Mouse (Mus musculus) forebrain, embryonic 15.5 days (tissue): ENCODE results near the gene 4921517D22Rik. TPM values are rescaled to one million over a fixed set of nuclear protein-coding genes. Genes with fewer than 3 reads are reported as not detected.
"Not testable (repeated sequence)": the region's sequence is repeated elsewhere in the genome, so short reads cannot be mapped to it uniquely, and the experiment has no call there.

Source experiments
- ATAC-seq: fragments of 200-750 bp; cut with Nextera tagmentation; replicated peaks from 2 replicates; pipeline ENCODE4 v1.8.0; 2017; ENCODE audit warnings: mild to moderate bottlenecking, moderate TSS enrichment, moderate library complexity
- H3K27ac ChIP-seq: fragments of 300-500 bp; sonication (generic); replicated peaks from 2 replicates; pipeline ENCODE4 v1.5.1; 2015; ENCODE audit warnings: mild to moderate bottlenecking, inconsistent platforms
- H3K27me3 ChIP-seq: fragments of 300-500 bp; sonication (generic); 2 replicates; pipeline ENCODE4 v1.6.1; 2015; ENCODE audit warnings: inconsistent platforms
- H3K36me3 ChIP-seq: fragments of 300-500 bp; sonication (generic); 2 replicates; pipeline ENCODE4 v1.6.1; 2015; ENCODE audit warnings: mild to moderate bottlenecking, inconsistent platforms
- H3K4me1 ChIP-seq: fragments of 300-500 bp; sonication (generic); 2 replicates; pipeline ENCODE4 v1.6.1; 2015; ENCODE audit warnings: inconsistent platforms
- H3K4me2 ChIP-seq: fragments of 300-500 bp; sonication (generic); replicated peaks from 2 replicates; pipeline ENCODE4 v1.6.1; 2015; ENCODE audit warnings: mild to moderate bottlenecking, inconsistent platforms
- H3K4me3 ChIP-seq: fragments of 300-500 bp; sonication (generic); 2 replicates; pipeline ENCODE4 v1.5.1; 2015; ENCODE audit warnings: mild to moderate bottlenecking, inconsistent platforms
- H3K9ac ChIP-seq: fragments of 300-500 bp; sonication (generic); replicated peaks from 2 replicates; pipeline ENCODE4 v1.6.1; 2015; ENCODE audit warnings: mild to moderate bottlenecking, inconsistent platforms
- H3K9me3 ChIP-seq: fragments of 300-500 bp; sonication (generic); 2 replicates; pipeline ENCODE4 v1.6.1; 2016; ENCODE audit warnings: inconsistent platforms
- WGBS: fragments of 180-500 bp; shearing (Covaris S2); methylation state at CpG from one replicate; pipeline ENCODE4 v1.1.7; 2015; ENCODE audit warnings: mixed read lengths; 5-methylcytosine and 5-hydroxymethylcytosine counted together
- polyA plus RNA-seq: library from polyadenylated mRNA; unstranded; fragments of >200 nt; fragmentation: Nextera tagmentation; extraction: Ambion mirVana; gene quantifications from 2 replicates; pipeline ENCODE4 v1.2.1, GENCODE M21; 2015

4921517D22Rik gene
- polyA plus RNA-seq: not detected in 2 replicates

GRCm38 (mm10) chr13:59694008-59694407 lies at the start of gene 4921517D22Rik:
4921517D22Rik (minus strand) TSS chr13:59694108.
- no peaks in the 10 kb centered on the region for H3K27me3 ChIP-seq
- no peak within 1 kb of the TSS for H3K27ac ChIP-seq
- H3K4me3 ChIP-seq: no peak within 1 kb of the TSS

GRCm38 (mm10) chr13:59741697-59742096 lies 47.8 kb upstream of the 4921517D22Rik start:
- 86% methylated on average over 10 of the region's 10 CpGs for WGBS

More at GRCm38 (mm10) chr13:59694008-59694407, at the start of gene 4921517D22Rik:
- ATAC-seq: no peak
- Histone ChIP-seq H3K4me2 (no peak within 1 kb of the TSS), H3K9ac (no peak within 1 kb of the TSS), H3K4me1 (no peaks in the 10 kb centered on the region), H3K36me3 (no peaks in the 10 kb centered on the region), H3K9me3 (no peaks in the 10 kb centered on the region)
- 88% methylated on average over 3 of the region's 3 CpGs for WGBS

GRCm38 (mm10) chr13:59741096-59741495 lies 47.2 kb upstream of the 4921517D22Rik start:
- no peaks in the 10 kb centered on the region for H3K36me3 ChIP-seq
- no peak overlapping the region for H3K4me3 ChIP-seq
- H3K27ac ChIP-seq: no peak overlapping the region
- no peaks in the 10 kb centered on the region for H3K4me1 ChIP-seq
- H3K27me3 ChIP-seq: no peaks in the 10 kb centered on the region
- no peak overlapping the region for H3K9ac ChIP-seq
- no peaks in the 10 kb centered on the region for H3K9me3 ChIP-seq
- ATAC-seq: no peak
- H3K4me2 ChIP-seq: no peak overlapping the region
- 92% methylated on average over 11 of the region's 11 CpGs for WGBS

More at GRCm38 (mm10) chr13:59741697-59742096, 47.8 kb upstream of the 4921517D22Rik start:
- Histone ChIP-seq H3K27me3 (no peaks in the 10 kb centered on the region), H3K9me3 (no peaks in the 10 kb centered on the region), H3K36me3 (no peaks in the 10 kb centered on the region), H3K4me2 (no peak overlapping the region), H3K4me3 (no peak overlapping the region), H3K9ac (no peak overlapping the region), H3K27ac (no peak overlapping the region), H3K4me1 (no peaks in the 10 kb centered on the region)
- no peak for ATAC-seq

- H3K4me3 ChIP-seq: no peak overlapping the region
- H3K36me3 ChIP-seq: no peaks in the 10 kb centered on the region
- ATAC-seq: no peak
- H3K9me3 ChIP-seq: no peaks in the 10 kb centered on the region
- H3K9ac ChIP-seq: no peak overlapping the region
- no peak overlapping the region for H3K4me2 ChIP-seq
- H3K27me3 ChIP-seq: no peaks in the 10 kb centered on the region
- WGBS: 90% methylated on average over 4 of the region's 4 CpGs
- H3K4me1 ChIP-seq: no peaks in the 10 kb centered on the region
- H3K27ac ChIP-seq: no peak overlapping the region
Observed at GRCm38 (mm10) chr13:59739397-59739796, 45.5 kb upstream of the 4921517D22Rik start.

- Histone ChIP-seq H3K27ac (no peak overlapping the region), H3K4me3 (no peak overlapping the region), H3K4me2 (no peak overlapping the region), H3K9me3 (no peaks in the 10 kb centered on the region), H3K36me3 (no peaks in the 10 kb centered on the region), H3K9ac (no peak overlapping the region), H3K27me3 (no peaks in the 10 kb centered on the region), H3K4me1 (no peaks in the 10 kb centered on the region)
- WGBS: 80% methylated on average over 2 of the region's 2 CpGs
- no peak for ATAC-seq
Observed at GRCm38 (mm10) chr13:59738455-59738854, 44.5 kb upstream of the 4921517D22Rik start.

GRCm38 (mm10) chr13:59735190-59735589 lies 41.3 kb upstream of the 4921517D22Rik start:
- no peaks in the 10 kb centered on the region for H3K4me1 ChIP-seq

GRCm38 (mm10) chr13:59734347-59734746 lies 40.4 kb upstream of the 4921517D22Rik start:
- H3K9me3 ChIP-seq, H3K36me3 ChIP-seq, H3K9ac ChIP-seq, H3K4me1 ChIP-seq, ATAC-seq, H3K4me3 ChIP-seq, H3K27ac ChIP-seq, H3K4me2 ChIP-seq, H3K27me3 ChIP-seq: not testable (repeated sequence)
- 30% methylated on average over 6 of the region's 6 CpGs for WGBS

More at GRCm38 (mm10) chr13:59735190-59735589, 41.3 kb upstream of the 4921517D22Rik start:
- no peak overlapping the region for H3K4me2 ChIP-seq
- no peaks in the 10 kb centered on the region for H3K27me3 ChIP-seq
- H3K36me3 ChIP-seq: no peaks in the 10 kb centered on the region
- 0 out of 2 replicates have a peak, but pooled peaks have one; percentile 41 for ATAC-seq
- no peak overlapping the region for H3K4me3 ChIP-seq
- H3K9ac ChIP-seq: no peak overlapping the region
- H3K27ac ChIP-seq: no peak overlapping the region
- WGBS: 29% methylated on average over 3 of the region's 3 CpGs
- no peaks in the 10 kb centered on the region for H3K9me3 ChIP-seq

GRCm38 (mm10) chr13:59733936-59734335 lies 40.0 kb upstream of the 4921517D22Rik start:
- Histone ChIP-seq H3K36me3 (no peaks in the 10 kb centered on the region), H3K4me1 (no peaks in the 10 kb centered on the region), H3K4me3 (no peak overlapping the region), H3K4me2 (no peak overlapping the region), H3K27ac (no peak overlapping the region), H3K27me3 (no peaks in the 10 kb centered on the region), H3K9ac (no peak overlapping the region), H3K9me3 (no peaks in the 10 kb centered on the region)
- ATAC-seq: no peak
- 80% methylated on average over 4 of the region's 4 CpGs for WGBS

- no peak within 1 kb of the TSS for H3K4me2 ChIP-seq
- no peak within 1 kb of the TSS for H3K27ac ChIP-seq
- WGBS: 54% methylated on average over 7 of the region's 7 CpGs
- H3K36me3 ChIP-seq: no peaks in the 10 kb centered on the region
- H3K4me3 ChIP-seq: no peak within 1 kb of the TSS
- no peak for ATAC-seq
- no peak within 1 kb of the TSS for H3K9ac ChIP-seq
- no peaks in the 10 kb centered on the region for H3K27me3 ChIP-seq
- H3K4me1 ChIP-seq: no peaks in the 10 kb centered on the region
- no peaks in the 10 kb centered on the region for H3K9me3 ChIP-seq
Observed at GRCm38 (mm10) chr13:59731652-59732051, 37.7 kb upstream of the 4921517D22Rik start, which contains the start of gene Spata31d1d. Spata31d1d (minus strand) TSS chr13:59731752.

GRCm38 (mm10) chr13:59728378-59729093 lies 34.6 kb upstream of the 4921517D22Rik start:
- H3K4me3 ChIP-seq: no peak overlapping the region
- peak; percentile 87 for ATAC-seq
- H3K36me3 ChIP-seq: no peaks in the 10 kb centered on the region
- H3K9ac ChIP-seq: no peak overlapping the region
- H3K9me3 ChIP-seq: no peaks in the 10 kb centered on the region
- 35% methylated on average over 7 of the region's 7 CpGs for WGBS
- 0 out of 2 replicates have a peak, but pooled peaks cover 4% of the 10 kb centered on the region for H3K4me1 ChIP-seq
- H3K4me2 ChIP-seq: no peak overlapping the region
- no peak overlapping the region for H3K27ac ChIP-seq
- H3K27me3 ChIP-seq: no peaks in the 10 kb centered on the region

- 0 out of 2 replicates have a peak overlapping the region, but pooled peaks have one; percentile 2 for H3K4me3 ChIP-seq
- H3K9me3 ChIP-seq: no peaks in the 10 kb centered on the region
- H3K4me2 ChIP-seq: peak overlapping the region; percentile 36
- WGBS: 32% methylated on average over 29 of the region's 29 CpGs
- H3K4me1 ChIP-seq: 0 out of 2 replicates have a peak, but pooled peaks cover 4% of the 10 kb centered on the region
- H3K27me3 ChIP-seq: no peaks in the 10 kb centered on the region
- H3K27ac ChIP-seq: no peak overlapping the region
- no peak for ATAC-seq
- H3K36me3 ChIP-seq: no peaks in the 10 kb centered on the region
- H3K9ac ChIP-seq: peak overlapping the region; percentile 16; the same call in 1 of the 2 replicates
Observed at GRCm38 (mm10) chr13:59726139-59726867, 32.4 kb upstream of the 4921517D22Rik start.

- not testable (repeated sequence) for H3K4me3 ChIP-seq, H3K36me3 ChIP-seq, H3K4me2 ChIP-seq, H3K27ac ChIP-seq, H3K27me3 ChIP-seq, H3K9ac ChIP-seq, H3K4me1 ChIP-seq, H3K9me3 ChIP-seq, ATAC-seq
- WGBS: 89% methylated on average over 1 of the region's 1 CpGs
Observed at GRCm38 (mm10) chr13:59722089-59722488, 28.2 kb upstream of the 4921517D22Rik start.
